Mouse (Mus musculus) brain, embryonic 14.5 days (tissue): Measurements from ENCODE around the gene Gm14139.
"Not testable (repeated sequence)": the region's sequence is repeated elsewhere in the genome, so short reads cannot be mapped to it uniquely, and the experiment has no call there.

ENCODE experiments used
- CTCF ChIP-seq: fragments of 200-500 bp; IDR thresholded peaks from 2 replicates; pipeline ENCODE4 v1.5.1; 2012; ENCODE audit warnings: inconsistent platforms, mild to moderate bottlenecking, moderate library complexity, borderline replicate concordance; ENCODE audit not compliant: insufficient read depth, insufficient read length; ENCODE audit errors: extremely low read depth
- POLR2A ChIP-seq: fragments of 200-500 bp; IDR thresholded peaks from 2 replicates; pipeline ENCODE4 v1.6.1; 2012; ENCODE audit warnings: mild to moderate bottlenecking, inconsistent platforms, borderline replicate concordance; ENCODE audit not compliant: poor library complexity, insufficient read depth, insufficient read length, severe bottlenecking; ENCODE audit errors: extremely low read depth

DNA sequence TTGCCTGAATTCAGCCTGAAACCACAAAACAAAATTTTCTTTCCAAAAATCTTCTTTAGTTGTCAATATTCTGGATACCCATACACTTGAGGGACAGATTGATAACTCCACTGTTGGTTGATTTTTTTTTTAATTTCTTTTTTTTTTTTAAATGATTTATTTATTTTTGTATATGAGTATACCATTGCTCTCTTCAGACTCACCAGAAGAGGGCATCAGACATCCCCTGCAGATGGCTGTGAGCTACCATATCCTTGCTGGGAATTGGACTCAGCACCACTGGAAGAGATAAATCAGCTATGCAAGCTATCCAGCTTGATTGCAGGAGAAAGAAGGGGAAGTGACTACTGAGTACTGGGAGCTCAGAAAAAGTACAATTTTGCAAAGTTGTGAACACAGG, 509 bp upstream of the Gm14139 start:
- TF ChIP-seq CTCF, POLR2A: not testable (repeated sequence)
